Mouse (Mus musculus) hindbrain, embryonic 15.5 days (tissue): Measurements from ENCODE around the gene Sesn1. TPM values are rescaled to one million over a fixed set of nuclear protein-coding genes. Genes with fewer than 3 reads are reported as not detected.
"Not testable (repeated sequence)": the region's sequence is repeated elsewhere in the genome, so short reads cannot be mapped to it uniquely, and the experiment has no call there.

ENCODE experiments used
- ATAC-seq: fragments of 200-750 bp; cut with Nextera tagmentation; 2 replicates; pipeline ENCODE4 v1.8.0; 2017; ENCODE audit warnings: low read depth, moderate number of reproducible peaks, moderate TSS enrichment; ENCODE audit not compliant: low FRiP score
- H3K27ac ChIP-seq: fragments of 300-500 bp; sonication (generic); replicated peaks from 2 replicates; pipeline ENCODE4 v1.5.1; 2015; ENCODE audit warnings: mild to moderate bottlenecking, inconsistent platforms
- H3K27me3 ChIP-seq: fragments of 300-500 bp; sonication (generic); 2 replicates; pipeline ENCODE4 v1.6.1; 2015; ENCODE audit warnings: control low read depth, inconsistent platforms
- H3K36me3 ChIP-seq: fragments of 300-500 bp; sonication (generic); 2 replicates; pipeline ENCODE4 v1.6.1; 2015; ENCODE audit warnings: control low read depth, inconsistent platforms
- H3K4me1 ChIP-seq: fragments of 300-500 bp; sonication (generic); replicated peaks from 2 replicates; pipeline ENCODE4 v1.6.1; 2015; ENCODE audit warnings: control low read depth, inconsistent platforms
- H3K4me2 ChIP-seq: fragments of 300-500 bp; sonication (generic); 2 replicates; pipeline ENCODE4 v1.6.1; 2015; ENCODE audit warnings: moderate library complexity, mild to moderate bottlenecking, inconsistent platforms
- H3K4me3 ChIP-seq: fragments of 300-500 bp; sonication (generic); 2 replicates; pipeline ENCODE4 v1.5.1; 2015; ENCODE audit warnings: mild to moderate bottlenecking, inconsistent platforms
- H3K9ac ChIP-seq: fragments of 300-500 bp; sonication (generic); 2 replicates; pipeline ENCODE4 v1.6.1; 2015; ENCODE audit warnings: inconsistent platforms
- H3K9me3 ChIP-seq: fragments of 300-500 bp; sonication (generic); 2 replicates; pipeline ENCODE4 v1.6.1; 2016; ENCODE audit warnings: control low read depth, inconsistent platforms
- WGBS: fragments of 180-500 bp; shearing (Covaris S2); methylation state at CpG from one replicate; pipeline ENCODE4 v1.1.7; 2015; 5-methylcytosine and 5-hydroxymethylcytosine counted together
- polyA plus RNA-seq: library from polyadenylated mRNA; unstranded; fragments of >200 nt; fragmentation: Nextera tagmentation; extraction: Ambion mirVana; gene quantifications from 2 replicates; pipeline ENCODE4 v1.2.1, GENCODE M21; 2015

Gene Sesn1
- polyA plus RNA-seq, 1 experiment from 2014 or later: 37.4 TPM

GRCm38 (mm10) chr10:41934633-41935475 is 125.1 kb downstream of the Sesn1 start:
- WGBS: 13% methylated on average over 21 of the region's 21 CpGs
- H3K27ac ChIP-seq: peak overlapping the region; percentile 87
- H3K27me3 ChIP-seq: no peaks in the 10 kb centered on the region
- peaks cover 50% of the 10 kb centered on the region for H3K4me1 ChIP-seq
- H3K9me3 ChIP-seq: no peaks in the 10 kb centered on the region
- peak; percentile 92 for ATAC-seq
- peak overlapping the region; percentile 48 for H3K4me2 ChIP-seq
- H3K9ac ChIP-seq: no peak overlapping the region
- H3K36me3 ChIP-seq: no peaks in the 10 kb centered on the region
- 0 out of 2 replicates have a peak overlapping the region, but pooled peaks have one; percentile 15 for H3K4me3 ChIP-seq

- Histone ChIP-seq H3K36me3 (no peaks in the 10 kb centered on the region), H3K4me1 (peaks cover 50% of the 10 kb centered on the region), H3K27ac (peak overlapping the region; percentile 87), H3K27me3 (no peaks in the 10 kb centered on the region), H3K4me2 (peak overlapping the region; percentile 48), H3K9me3 (no peaks in the 10 kb centered on the region), H3K9ac (no peak overlapping the region), H3K4me3 (no peak overlapping the region)
- ATAC-seq: no peak
Observed at GRCm38 (mm10) chr10:41935476-41935829, 125.7 kb downstream of the Sesn1 start.

GRCm38 (mm10) chr10:41936100-41936499 is 126.4 kb downstream of the Sesn1 start:
- Histone ChIP-seq H3K4me3 (no peak overlapping the region), H3K27me3 (no peaks in the 10 kb centered on the region), H3K9me3 (no peaks in the 10 kb centered on the region), H3K4me1 (peaks cover 50% of the 10 kb centered on the region), H3K4me2 (no peak overlapping the region), H3K36me3 (no peaks in the 10 kb centered on the region), H3K27ac (peak overlapping the region; percentile 87; the same call in 1 of the 2 replicates), H3K9ac (no peak overlapping the region)
- no peak for ATAC-seq
- 30% methylated on average over 4 of the region's 4 CpGs for WGBS

- peaks cover 43% of the 10 kb centered on the region for H3K4me1 ChIP-seq
- no peak for ATAC-seq
- H3K27me3 ChIP-seq: no peaks in the 10 kb centered on the region
- no peak overlapping the region for H3K9ac ChIP-seq
- 51% methylated on average over 4 of the region's 4 CpGs for WGBS
- H3K4me3 ChIP-seq: no peak overlapping the region
- H3K36me3 ChIP-seq: no peaks in the 10 kb centered on the region
- no peaks in the 10 kb centered on the region for H3K9me3 ChIP-seq
- no peak overlapping the region for H3K27ac ChIP-seq
- no peak overlapping the region for H3K4me2 ChIP-seq
Observed at GRCm38 (mm10) chr10:41937176-41937575, 127.4 kb downstream of the Sesn1 start.

- no peak overlapping the region for H3K9ac ChIP-seq
- H3K4me2 ChIP-seq: no peak overlapping the region
- no peak overlapping the region for H3K4me3 ChIP-seq
- 75% methylated on average over 4 of the region's 4 CpGs for WGBS
- H3K36me3 ChIP-seq: no peaks in the 10 kb centered on the region
- H3K27ac ChIP-seq: no peak overlapping the region
- no peaks in the 10 kb centered on the region for H3K27me3 ChIP-seq
- no peak for ATAC-seq
- H3K4me1 ChIP-seq: peaks cover 31% of the 10 kb centered on the region
- no peaks in the 10 kb centered on the region for H3K9me3 ChIP-seq
Observed at GRCm38 (mm10) chr10:41939090-41939489, 129.4 kb downstream of the Sesn1 start.

- not testable (repeated sequence) for H3K27ac ChIP-seq, H3K9me3 ChIP-seq, ATAC-seq, H3K9ac ChIP-seq, H3K4me3 ChIP-seq, H3K27me3 ChIP-seq, H3K4me2 ChIP-seq, H3K36me3 ChIP-seq, H3K4me1 ChIP-seq
- 96% methylated on average over 8 of the region's 10 CpGs for WGBS
Observed at GRCm38 (mm10) chr10:41952354-41952753, 142.6 kb downstream of the Sesn1 start.

- Histone ChIP-seq H3K4me1 (no peaks in the 10 kb centered on the region), H3K4me2 (no peak overlapping the region), H3K4me3 (no peak overlapping the region), H3K27me3 (no peaks in the 10 kb centered on the region), H3K27ac (no peak overlapping the region), H3K9me3 (no peaks in the 10 kb centered on the region), H3K36me3 (0 out of 2 replicates have a peak, but pooled peaks cover 3% of the 10 kb centered on the region), H3K9ac (no peak overlapping the region)
- WGBS: 96% methylated on average over 14 of the region's 14 CpGs
- no peak for ATAC-seq
Observed at GRCm38 (mm10) chr10:41952850-41953527, 143.3 kb downstream of the Sesn1 start.

GRCm38 (mm10) chr10:41953528-41953864 is 143.8 kb downstream of the Sesn1 start:
- no peaks in the 10 kb centered on the region for H3K9me3 ChIP-seq
- H3K4me3 ChIP-seq: no peak overlapping the region
- no peak overlapping the region for H3K27ac ChIP-seq
- no peaks in the 10 kb centered on the region for H3K4me1 ChIP-seq
- 0 out of 2 replicates have a peak, but pooled peaks cover 3% of the 10 kb centered on the region for H3K36me3 ChIP-seq
- ATAC-seq: no peak; the same call in 1 of the 2 replicates
- WGBS: 95% methylated on average over 5 of the region's 5 CpGs
- H3K4me2 ChIP-seq: no peak overlapping the region
- no peaks in the 10 kb centered on the region for H3K27me3 ChIP-seq
- H3K9ac ChIP-seq: no peak overlapping the region

GRCm38 (mm10) chr10:41957421-41958225 is 147.9 kb downstream of the Sesn1 start:
- Histone ChIP-seq H3K4me2 (no peak overlapping the region), H3K4me1 (no peaks in the 10 kb centered on the region), H3K4me3 (no peak overlapping the region), H3K9ac (no peak overlapping the region), H3K9me3 (no peaks in the 10 kb centered on the region), H3K27ac (no peak overlapping the region), H3K36me3 (no peaks in the 10 kb centered on the region), H3K27me3 (no peaks in the 10 kb centered on the region)
- ATAC-seq: no peak
- WGBS: 86% methylated on average over 18 of the region's 18 CpGs

Other genes starting within 250 kb of the Sesn1 start
- 0.92 and 1.8 TPM in 2 replicates for gene Ccdc162, start 93.3 kb upstream of the Sesn1 start, polyA plus RNA-seq
- 14.7 and 14.9 TPM in 2 replicates for gene Cep57l1, start 64 bp upstream of the Sesn1 start, polyA plus RNA-seq
- 9.4 and 12.5 TPM in 2 replicates for gene Armc2, start 208.5 kb downstream of the Sesn1 start, polyA plus RNA-seq